Mouse (Mus musculus) C2C12 (cell line): ENCODE data around the gene Dysf. TPM values are rescaled to one million over a fixed set of nuclear protein-coding genes. Genes with fewer than 3 reads are reported as not detected.

Experiments
- H3K27me3 ChIP-seq: one replicate; pipeline ENCODE4 v1.6.1; 2011; ENCODE audit not compliant: control insufficient read depth, insufficient read depth, insufficient read length
- H3K36me3 ChIP-seq: one replicate; pipeline ENCODE4 v1.6.1; 2011; ENCODE audit not compliant: control insufficient read depth, insufficient read depth
- H3K4me3 ChIP-seq: one replicate; pipeline ENCODE4 v1.5.1; 2011; ENCODE audit warnings: mild to moderate bottlenecking, control low read depth; ENCODE audit not compliant: poor library complexity, insufficient read depth, severe bottlenecking
- H3K79me2 ChIP-seq: one replicate; pipeline ENCODE4 v1.6.1; 2011; ENCODE audit not compliant: control insufficient read depth, insufficient read depth
- H3K79me3 ChIP-seq: one replicate; pipeline ENCODE4 v1.6.1; 2011; ENCODE audit warnings: low read depth, control low read depth
- H3ac ChIP-seq: one replicate; pipeline ENCODE3; 2011; ENCODE audit warnings: low read depth; ENCODE audit not compliant: control insufficient read depth, insufficient read length
- CEBPB ChIP-seq: IDR thresholded peaks from one replicate; pipeline ENCODE4 v1.6.1; 2011; ENCODE audit warnings: low read depth, mild to moderate bottlenecking, control low read depth, moderate library complexity
- CTCF ChIP-seq: IDR thresholded peaks from one replicate; pipeline ENCODE4 v1.5.1; 2011; ENCODE audit not compliant: control insufficient read depth, insufficient read depth, insufficient read length
- FOSL1 ChIP-seq: IDR thresholded peaks from one replicate; pipeline ENCODE4 v1.8.0; 2011; ENCODE audit warnings: mild to moderate bottlenecking, low read length; ENCODE audit not compliant: poor library complexity, insufficient read depth, severe bottlenecking
- MAX ChIP-seq: IDR thresholded peaks from one replicate; pipeline ENCODE4 v1.6.1; 2011; ENCODE audit warnings: mild to moderate bottlenecking, control low read depth
- MYOD1 ChIP-seq: IDR thresholded peaks from one replicate; pipeline ENCODE4 v1.6.1; 2011; ENCODE audit warnings: low read depth; ENCODE audit not compliant: control insufficient read depth, insufficient read length
- MYOG ChIP-seq: IDR thresholded peaks from one replicate; pipeline ENCODE4 v1.6.1; 2011; ENCODE audit not compliant: control insufficient read depth, insufficient read length; ENCODE audit errors: extremely low read depth
- USF1 ChIP-seq: IDR thresholded peaks from one replicate; pipeline ENCODE4 v1.6.1; 2011; ENCODE audit warnings: low read depth, mild to moderate bottlenecking, control low read depth, moderate library complexity
- polyA plus RNA-seq: library from polyadenylated mRNA; unstranded; fragments of >200 nt; fragmentation: generic; extraction: Trizol; gene quantifications from one replicate; pipeline ENCODE4 v1.2.1, GENCODE M21; 2012; ENCODE audit warnings: missing spikeins

Gene Dysf
- polyA plus RNA-seq, 1 experiment, result 1.9 TPM

DNA sequence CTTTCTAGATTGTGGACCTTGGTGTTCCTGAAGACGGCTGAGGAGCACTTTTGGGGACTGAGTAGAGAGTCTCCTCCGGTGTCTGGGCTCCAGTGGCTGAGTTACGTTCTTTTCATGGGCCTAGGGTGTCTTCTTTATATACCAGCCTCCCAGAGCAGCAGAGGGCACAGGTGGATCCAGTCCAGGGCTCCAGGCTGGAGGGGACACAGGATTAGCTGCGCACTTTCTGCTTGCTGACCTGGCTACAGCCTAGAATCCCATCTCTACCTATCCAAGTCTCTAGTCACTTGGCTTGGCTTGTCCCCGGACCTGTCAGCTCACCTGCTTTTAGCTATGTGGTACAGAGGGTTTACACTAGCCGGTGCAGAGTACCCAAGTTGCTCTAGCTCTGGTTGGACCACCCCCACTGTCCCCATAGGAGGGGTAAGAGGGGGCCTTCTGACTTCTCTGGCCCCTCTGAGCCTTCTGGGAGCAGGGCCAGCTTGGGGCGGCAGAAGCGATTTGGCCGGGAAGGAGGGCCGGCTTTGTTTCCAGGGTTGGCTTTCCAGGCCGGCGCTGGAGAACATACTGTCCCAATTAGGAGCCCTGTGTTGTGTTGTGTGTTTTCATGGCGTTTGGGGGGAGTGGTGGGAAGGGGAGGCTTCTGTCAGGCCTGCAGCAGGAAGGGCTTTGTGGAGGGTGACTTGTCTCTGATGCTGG, 201.5 kb downstream of the Dysf start:
- H3K79me3 ChIP-seq, result no peaks in the 10 kb centered on the region
- H3K4me3 ChIP-seq, result no peak overlapping the region
- H3K79me2 ChIP-seq, result no peaks in the 10 kb centered on the region
- no peaks in the 10 kb centered on the region for H3K36me3 ChIP-seq
- H3ac ChIP-seq, result no peak overlapping the region
- no peaks in the 10 kb centered on the region for H3K27me3 ChIP-seq
- no peak for TF ChIP-seq MAX
- TF ChIP-seq CEBPB, result no peak
- TF ChIP-seq MYOD1, result no peak
- no peak for TF ChIP-seq CTCF
- no peak for TF ChIP-seq MYOG
- TF ChIP-seq FOSL1, result no peak
- TF ChIP-seq USF1, result no peak

DNA sequence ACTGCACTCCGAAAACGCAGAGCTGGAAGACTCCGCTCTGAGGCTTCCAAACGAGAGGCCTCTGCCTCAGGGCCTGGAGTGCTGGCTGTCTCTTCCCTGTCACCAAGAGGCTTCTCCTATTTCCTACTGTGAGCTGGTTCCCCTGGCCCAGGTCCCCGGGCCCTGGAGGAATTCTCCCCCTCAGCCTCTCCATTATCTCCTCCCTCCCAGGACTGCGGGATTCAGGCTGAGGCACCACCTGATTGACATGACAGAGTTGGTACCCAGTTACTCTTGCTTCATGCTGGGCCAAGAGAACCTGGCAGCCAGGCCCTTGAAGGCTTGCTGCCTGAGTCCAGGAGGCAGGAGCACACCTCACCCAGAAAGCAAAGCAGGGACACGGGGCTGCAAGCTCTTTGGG, 203.1 kb downstream of the Dysf start:
- Histone ChIP-seq H3K4me3 (no peak overlapping the region), H3K79me2 (no peaks in the 10 kb centered on the region), H3K27me3 (no peaks in the 10 kb centered on the region), H3ac (no peak overlapping the region), H3K36me3 (no peaks in the 10 kb centered on the region), H3K79me3 (no peaks in the 10 kb centered on the region)
- TF ChIP-seq FOSL1, result no peak
- TF ChIP-seq USF1, result no peak
- no peak for TF ChIP-seq MAX
- TF ChIP-seq CEBPB, result no peak
- no peak for TF ChIP-seq MYOG
- no peak for TF ChIP-seq MYOD1

DNA sequence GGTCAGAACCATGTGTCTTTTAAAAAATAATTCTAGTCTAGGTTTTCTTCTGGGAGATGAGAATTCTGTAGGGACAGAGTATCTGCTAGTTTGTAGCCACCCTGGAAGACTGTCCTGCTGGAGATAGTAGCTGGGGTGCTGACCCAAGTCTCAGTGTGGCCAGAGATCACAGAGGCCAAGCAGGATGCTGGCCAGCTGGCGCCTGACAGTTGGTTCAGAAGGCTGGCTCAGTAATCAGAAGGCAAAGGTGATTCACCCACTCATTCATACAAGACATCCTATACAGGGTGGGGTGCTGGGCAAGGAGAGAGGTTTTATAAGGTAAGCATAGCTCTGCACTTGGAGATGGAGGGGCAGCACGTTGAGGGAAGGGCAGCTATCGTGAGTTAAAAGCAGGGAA, 204.7 kb downstream of the Dysf start:
- no peaks in the 10 kb centered on the region for H3K79me2 ChIP-seq
- H3K4me3 ChIP-seq, result no peak overlapping the region
- no peak for TF ChIP-seq MYOG
- TF ChIP-seq CTCF, result no peak
- no peak for TF ChIP-seq MAX
- TF ChIP-seq MYOD1, result no peak
- TF ChIP-seq CEBPB, result no peak
- TF ChIP-seq FOSL1, result no peak
- TF ChIP-seq USF1, result no peak
- no peaks in the 10 kb centered on the region for H3K79me3 ChIP-seq
- no peaks in the 10 kb centered on the region for H3K27me3 ChIP-seq
- H3ac ChIP-seq, result no peak overlapping the region
- no peaks in the 10 kb centered on the region for H3K36me3 ChIP-seq

DNA sequence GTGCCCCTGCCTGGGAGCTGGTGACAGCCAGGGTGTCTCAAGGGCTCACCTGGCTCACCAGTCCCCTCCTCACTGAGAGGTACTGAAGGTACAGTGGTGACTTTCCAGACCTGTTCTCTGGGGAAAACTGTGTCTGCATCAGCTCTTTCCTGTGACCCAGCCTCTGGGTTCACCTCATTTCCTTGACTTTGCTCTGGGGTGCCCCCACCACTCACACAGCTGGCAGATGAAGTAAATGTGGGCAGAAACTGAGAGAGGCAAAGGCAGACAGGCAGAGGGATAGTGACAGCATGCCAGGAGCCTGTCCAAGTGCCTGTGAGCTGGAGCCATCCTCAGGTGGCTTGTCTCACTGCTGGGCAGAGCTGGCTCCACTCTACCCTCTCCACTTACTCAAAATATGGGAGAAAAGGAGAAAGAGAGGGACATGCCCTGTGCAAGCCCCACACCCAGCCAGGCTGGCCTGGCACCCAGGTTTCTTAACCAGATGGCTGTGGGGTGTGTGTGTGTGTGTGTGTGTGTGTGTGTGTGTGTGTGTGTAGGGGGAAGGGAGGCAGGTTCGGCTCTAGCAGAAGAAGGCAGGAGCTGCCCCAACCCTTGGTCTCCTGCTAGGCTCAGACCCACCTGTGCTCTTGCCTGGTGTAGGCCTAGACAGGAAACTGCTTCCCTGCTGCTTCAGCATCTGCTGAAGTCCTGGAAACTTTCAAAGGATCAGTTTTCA, 209.0 kb downstream of the Dysf start:
- Histone ChIP-seq H3K27me3 (no peaks in the 10 kb centered on the region), H3K36me3 (no peaks in the 10 kb centered on the region), H3K79me2 (no peaks in the 10 kb centered on the region), H3ac (no peak overlapping the region), H3K79me3 (no peaks in the 10 kb centered on the region), H3K4me3 (no peak overlapping the region)
- TF ChIP-seq FOSL1 (no peak), MYOD1 (no peak), MAX (no peak), CEBPB (no peak)

DNA sequence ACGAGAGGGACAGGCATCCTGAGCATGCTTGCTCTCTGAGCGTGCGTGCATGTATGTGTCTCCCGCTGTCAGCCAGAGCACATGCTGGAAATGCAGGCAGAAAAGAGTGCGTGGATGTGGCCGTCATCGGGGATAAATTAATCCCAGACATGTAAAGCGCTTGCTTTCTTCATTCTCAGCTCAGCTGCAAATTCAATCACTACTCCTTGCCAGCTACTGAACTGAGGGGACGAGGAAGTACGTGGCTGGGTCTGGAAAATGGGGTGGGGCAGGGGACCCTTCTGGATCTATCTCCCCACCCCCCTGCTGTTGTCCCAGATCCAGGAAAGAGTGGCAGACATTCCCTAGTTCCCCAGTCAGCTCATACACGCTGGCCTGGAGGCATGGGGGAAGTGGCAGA, 210.7 kb downstream of the Dysf start:
- TF ChIP-seq MAX (no peak), FOSL1 (no peak), CEBPB (no peak), MYOG (no peak), USF1 (no peak), CTCF (no peak), MYOD1 (no peak)
- H3ac ChIP-seq, result no peak overlapping the region

DNA sequence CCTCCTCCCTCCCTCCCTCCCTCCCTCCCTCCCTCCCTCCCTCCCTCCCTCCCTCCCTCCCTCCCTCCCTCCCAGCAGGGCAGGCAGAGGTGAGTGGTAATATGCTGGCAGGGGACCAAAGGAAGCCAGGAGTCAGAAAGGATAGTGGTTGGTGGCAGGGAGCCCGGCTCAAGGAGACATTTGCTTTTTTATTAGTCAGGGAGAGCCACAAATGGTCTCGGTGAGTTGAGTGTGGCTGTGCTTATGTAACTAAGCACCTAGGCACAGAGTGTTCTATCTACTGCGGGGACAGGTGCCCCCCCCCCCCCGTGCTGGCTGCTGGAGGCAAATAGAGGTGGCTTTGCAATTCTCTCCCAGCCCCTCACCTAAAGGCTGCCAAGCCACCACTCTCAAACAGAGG, 216.5 kb downstream of the Dysf start:
- Histone ChIP-seq H3K4me3 (no peak overlapping the region), H3K79me3 (no peaks in the 10 kb centered on the region), H3K79me2 (no peaks in the 10 kb centered on the region), H3ac (no peak overlapping the region), H3K27me3 (no peaks in the 10 kb centered on the region), H3K36me3 (no peaks in the 10 kb centered on the region)
- no peak for TF ChIP-seq CTCF
- no peak for TF ChIP-seq MYOD1
- TF ChIP-seq MAX, result no peak
- TF ChIP-seq FOSL1, result no peak
- no peak for TF ChIP-seq USF1
- no peak for TF ChIP-seq CEBPB
- TF ChIP-seq MYOG, result no peak

More for the DNA sequence above, 210.7 kb downstream of the Dysf start:
- Histone ChIP-seq H3K36me3 (no peaks in the 10 kb centered on the region), H3K79me3 (no peaks in the 10 kb centered on the region), H3K27me3 (no peaks in the 10 kb centered on the region), H3K79me2 (no peaks in the 10 kb centered on the region), H3K4me3 (no peak overlapping the region)
